Mouse (Mus musculus) CH12.LX (cell line): ENCODE measurements around the gene Astn2. TPM values are rescaled to one million over a fixed set of nuclear protein-coding genes. Genes with fewer than 3 reads are reported as not detected.

Experiments used
- DNase-seq: peaks from one replicate; pipeline ENCODE4 v3.0.0-alpha.2; 2013; ENCODE audit errors: extremely low read depth
- H3K27ac ChIP-seq: 2 replicates; pipeline ENCODE4 v1.5.1; 2012; ENCODE audit warnings: low read depth, mild to moderate bottlenecking, control low read depth, moderate library complexity; ENCODE audit not compliant: insufficient read depth
- H3K27me3 ChIP-seq: replicated peaks from 2 replicates; pipeline ENCODE3; 2012; ENCODE audit warnings: inconsistent platforms
- H3K36me3 ChIP-seq, 2 experiments: replicated peaks in 1 of 2; 2 replicates each; pipeline versions ENCODE3 to v1.6.1; 2012; ENCODE audit warnings: inconsistent platforms in 1 of 2, low read length in 1 of 2, mild to moderate bottlenecking in 1 of 2, mixed read lengths in 1 of 2, moderate library complexity in 1 of 2; ENCODE audit not compliant: control insufficient read depth in 1 of 2, insufficient read depth in 1 of 2
- H3K4me1 ChIP-seq, 2 experiments: 2 replicates each; pipeline ENCODE4 v1.6.1; 2012; ENCODE audit warnings: inconsistent platforms in 1 of 2, moderate library complexity in 1 of 2; ENCODE audit not compliant: insufficient read depth in 2 of 2, control insufficient read depth in 1 of 2
- H3K4me2 ChIP-seq: 2 replicates; pipeline ENCODE4 v1.6.1; 2012; ENCODE audit warnings: low read depth, mild to moderate bottlenecking, control low read depth; ENCODE audit not compliant: poor library complexity, insufficient read depth, severe bottlenecking
- H3K4me3 ChIP-seq, 3 experiments: fragments of 150-350 bp in 1 of 3; sonication (generic) in 1 of 3; replicated peaks in 1 of 3; 2 replicates each; pipeline versions ENCODE3 to v1.5.1; 2011 to 2012; ENCODE audit warnings: low read depth in 2 of 3, low read length in 2 of 3, mild to moderate bottlenecking in 2 of 3, moderate library complexity in 2 of 3, control low read depth in 1 of 3, improper control_type of control experiment in 1 of 3, inconsistent platforms in 1 of 3, mixed read lengths in 1 of 3; ENCODE audit not compliant: poor library complexity in 1 of 3
- H3K79me2 ChIP-seq: replicated peaks from 2 replicates; pipeline ENCODE4 v1.6.1; 2012; ENCODE audit warnings: mild to moderate bottlenecking, moderate library complexity; ENCODE audit not compliant: control insufficient read depth, poor library complexity, insufficient read depth, severe bottlenecking; ENCODE audit errors: extremely low read depth
- H3K9ac ChIP-seq: 2 replicates; pipeline ENCODE4 v1.6.1; 2012; ENCODE audit warnings: low read depth, mild to moderate bottlenecking, control low read depth, moderate library complexity; ENCODE audit not compliant: insufficient read depth
- H3K9me3 ChIP-seq: replicated peaks from 2 replicates; pipeline ENCODE3; 2012; ENCODE audit warnings: low read length, inconsistent platforms, mixed read lengths
- BHLHE40 ChIP-seq: IDR thresholded peaks from 2 replicates; pipeline ENCODE4 v1.6.1; 2011; ENCODE audit warnings: mild to moderate bottlenecking, low read depth, low read length, improper control_type of control experiment
- CHD2 ChIP-seq: IDR thresholded peaks from 2 replicates; pipeline ENCODE4 v1.6.1; 2011; ENCODE audit warnings: low read length, improper control_type of control experiment
- CTCF ChIP-seq, 2 experiments: IDR thresholded peaks in 1 of 2; conservative IDR thresholded peaks in 1 of 2; 2 replicates each; pipeline ENCODE4 v1.5.1; 2011 to 2012; ENCODE audit warnings: low read depth in 2 of 2, low read length in 2 of 2, improper control_type of control experiment in 1 of 2, inconsistent platforms in 1 of 2, mild to moderate bottlenecking in 1 of 2, moderate library complexity in 1 of 2
- E2F4 ChIP-seq: IDR thresholded peaks from 2 replicates; pipeline ENCODE4 v1.6.1; 2011; ENCODE audit warnings: low read depth, low read length, improper control_type of control experiment; ENCODE audit not compliant: insufficient replicate concordance
- ELF1 ChIP-seq: IDR thresholded peaks from 2 replicates; pipeline ENCODE4 v1.6.1; 2014; ENCODE audit warnings: low read depth, mild to moderate bottlenecking, inconsistent platforms, low read length, improper control_type of control experiment
- EP300 ChIP-seq: IDR thresholded peaks from 2 replicates; pipeline ENCODE4 v1.6.1; 2011; ENCODE audit warnings: low read length, improper control_type of control experiment
- ETS1 ChIP-seq: conservative IDR thresholded peaks from 2 replicates; pipeline ENCODE4 v1.6.1; 2012; ENCODE audit warnings: low read depth, mild to moderate bottlenecking, inconsistent platforms, low read length, improper control_type of control experiment, moderate library complexity
- GABPA ChIP-seq: IDR thresholded peaks from 2 replicates; pipeline ENCODE4 v1.6.1; 2012; ENCODE audit warnings: low read depth, low read length, improper control_type of control experiment, inconsistent platforms; ENCODE audit not compliant: insufficient replicate concordance
- HCFC1 ChIP-seq: IDR thresholded peaks from 2 replicates; pipeline ENCODE4 v1.6.1; 2012; ENCODE audit warnings: low read depth, mild to moderate bottlenecking, inconsistent platforms, low read length, improper control_type of control experiment
- JUND ChIP-seq: conservative IDR thresholded peaks from 2 replicates; pipeline ENCODE4 v1.6.1; 2011; ENCODE audit warnings: low read depth, low read length, improper control_type of control experiment
- MAFK ChIP-seq: IDR thresholded peaks from 2 replicates; pipeline ENCODE4 v1.6.1; 2011; ENCODE audit warnings: low read length, improper control_type of control experiment; ENCODE audit not compliant: insufficient replicate concordance
- MAZ ChIP-seq: IDR thresholded peaks from 2 replicates; pipeline ENCODE4 v1.6.1; 2012; ENCODE audit warnings: low read depth, mild to moderate bottlenecking, inconsistent platforms, low read length, improper control_type of control experiment, moderate library complexity
- MEF2A ChIP-seq: IDR thresholded peaks from 2 replicates; pipeline ENCODE4 v1.6.1; 2014; ENCODE audit warnings: low read depth, mild to moderate bottlenecking, inconsistent platforms, low read length, improper control_type of control experiment, borderline replicate concordance
- MYC ChIP-seq: IDR thresholded peaks from 2 replicates; pipeline ENCODE4 v1.6.1; 2011; ENCODE audit warnings: low read depth, mild to moderate bottlenecking, improper control_type of control experiment, low read length
- NELFE ChIP-seq: IDR thresholded peaks from 2 replicates; pipeline ENCODE4 v1.6.1; 2011; ENCODE audit warnings: low read depth, low read length, improper control_type of control experiment
- POLR2A ChIP-seq: IDR thresholded peaks from 2 replicates; pipeline ENCODE4 v1.6.1; 2011; ENCODE audit warnings: low read depth, mild to moderate bottlenecking, improper control_type of control experiment, low read length
- POLR2AphosphoS2 ChIP-seq: IDR thresholded peaks from 2 replicates; pipeline ENCODE4 v1.6.1; 2011; ENCODE audit warnings: low read depth, low read length, improper control_type of control experiment
- RAD21 ChIP-seq: IDR thresholded peaks from 2 replicates; pipeline ENCODE4 v1.6.1; 2011; ENCODE audit warnings: low read depth, mild to moderate bottlenecking, low read length, improper control_type of control experiment, moderate library complexity
- SIN3A ChIP-seq: IDR thresholded peaks from 2 replicates; pipeline ENCODE4 v1.6.1; 2012; ENCODE audit warnings: low read length, improper control_type of control experiment, inconsistent platforms
- TCF12 ChIP-seq: IDR thresholded peaks from 2 replicates; pipeline ENCODE4 v1.6.1; 2014; ENCODE audit warnings: low read depth, mild to moderate bottlenecking, inconsistent platforms, low read length, improper control_type of control experiment
- UBTF ChIP-seq: IDR thresholded peaks from 2 replicates; pipeline ENCODE4 v1.6.1; 2012; ENCODE audit warnings: low read depth, mild to moderate bottlenecking, inconsistent platforms, low read length, improper control_type of control experiment, moderate library complexity
- USF1 ChIP-seq: IDR thresholded peaks from 2 replicates; pipeline ENCODE4 v1.6.1; 2014; ENCODE audit warnings: low read depth, mild to moderate bottlenecking, inconsistent platforms, low read length, improper control_type of control experiment
- USF2 ChIP-seq: conservative IDR thresholded peaks from 2 replicates; pipeline ENCODE4 v1.6.1; 2011; ENCODE audit warnings: low read depth, low read length, improper control_type of control experiment
- ZC3H11A ChIP-seq: IDR thresholded peaks from 2 replicates; pipeline ENCODE4 v1.6.1; 2012; ENCODE audit warnings: low read depth, mild to moderate bottlenecking, inconsistent platforms, low read length, improper control_type of control experiment
- ZKSCAN1 ChIP-seq: IDR thresholded peaks from 2 replicates; pipeline ENCODE4 v1.6.1; 2012; ENCODE audit warnings: low read depth, inconsistent platforms, low read length, improper control_type of control experiment, borderline replicate concordance
- ZMIZ1 ChIP-seq: IDR thresholded peaks from 2 replicates; pipeline ENCODE4 v1.6.1; 2012; ENCODE audit warnings: low read depth, mild to moderate bottlenecking, inconsistent platforms, low read length, improper control_type of control experiment
- dilution Hi-C: fragments of 300-500 bp; cut with MboI; formaldehyde crosslinking; loops from 2 replicates; pipeline ENCODE4 v1.14.3; 2020; ENCODE audit warnings: low sequenced_read_pairs; ENCODE audit not compliant: extremely low pct_unique_long_range_greater_than_20kb, extremely low pct_ligation_motif_present
- in situ Hi-C: fragments of 300-500 bp; cut with MboI; formaldehyde crosslinking; loops from 3 replicates; pipeline ENCODE4 v1.14.3; 2019; ENCODE audit warnings: low sequenced_read_pairs, low pct_ligation_motif_present, low pct_unique_long_range_greater_than_20kb, mixed read lengths
- polyA plus RNA-seq: library from polyadenylated mRNA; unstranded; fragments of >175 nt; gene quantifications from 2 replicates; pipeline ENCODE4 v1.2.1, GENCODE M21; 2012; ENCODE audit warnings: low read depth; ENCODE audit not compliant: insufficient read length
- total RNA-seq, 2 experiments: library from RNA; depleted of rRNA; stranded (reverse); fragments of 300-350 nt in 1 of 2; fragments of >200 nt in 1 of 2; gene quantifications; 2 replicates each; pipeline ENCODE4 v1.2.3; 2012 to 2014

Astn2 gene
- total and polyA plus RNA-seq, 3 experiments: not detected

DNA sequence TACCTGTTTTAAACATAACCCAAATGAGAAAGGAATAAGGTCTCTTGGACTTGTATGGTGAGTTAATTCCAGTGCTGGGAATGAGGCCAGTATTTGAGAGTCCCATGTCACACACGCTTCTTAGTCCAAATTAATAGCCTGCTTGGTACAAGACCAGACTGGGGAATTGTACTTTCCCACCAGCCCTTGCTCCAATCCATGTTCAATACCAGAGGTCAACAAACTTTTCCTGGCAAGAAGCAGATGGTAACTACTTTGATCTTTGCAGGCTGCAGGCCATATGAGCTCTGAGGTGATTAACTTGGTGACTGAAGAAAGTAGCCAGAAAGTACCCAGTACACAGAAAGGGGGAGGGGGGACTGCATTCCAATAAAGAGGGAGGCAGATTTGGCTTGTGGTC is 91.7 kb downstream of the Astn2 start:
- TF ChIP-seq RAD21 (no peak), E2F4 (no peak), POLR2AphosphoS2 (no peak), POLR2A (no peak), USF1 (no peak), ZMIZ1 (no peak), MYC (no peak), CHD2 (no peak), TCF12 (no peak), ZKSCAN1 (no peak), UBTF (no peak), NELFE (no peak), ZC3H11A (no peak), CTCF (conservative IDR thresholded peaks at IDR 0.05 in 1 of 2, IDR thresholded peaks at IDR 0.05 in 1 of 2; ENCODE audit: low read depth in 2 of 2, low read length in 2 of 2) (no peak), ELF1 (no peak), SIN3A (no peak), GABPA (no peak)
- no peak for DNase-seq
- no peaks in the 10 kb centered on the region for H3K36me3 ChIP-seq
- in situ Hi-C loops (no loop called here), dilution Hi-C loops (no loop called here)
- H3K9ac ChIP-seq: no peak overlapping the region
- no peaks in the 10 kb centered on the region for H3K27me3 ChIP-seq
- H3K4me2 ChIP-seq: no peak overlapping the region
- H3K79me2 ChIP-seq: no peaks in the 10 kb centered on the region
- H3K27ac ChIP-seq: no peak overlapping the region
- no peak overlapping the region for H3K4me3 ChIP-seq
- H3K4me1 ChIP-seq: no peaks in the 10 kb centered on the region
- peaks cover 27% of the 10 kb centered on the region for H3K9me3 ChIP-seq

- Histone ChIP-seq H3K4me3 (no peak overlapping the region), H3K4me1 (no peaks in the 10 kb centered on the region), H3K9me3 (peaks cover 37% of the 10 kb centered on the region), H3K79me2 (no peaks in the 10 kb centered on the region), H3K36me3 (no peaks in the 10 kb centered on the region), H3K27me3 (no peaks in the 10 kb centered on the region), H3K4me2 (no peak overlapping the region), H3K9ac (no peak overlapping the region), H3K27ac (no peak overlapping the region)
- no peak for TF ChIP-seq EP300
- no peak for TF ChIP-seq ETS1
- no peak for TF ChIP-seq MEF2A
- TF ChIP-seq MYC: no peak
- no peak for TF ChIP-seq ZKSCAN1
- TF ChIP-seq MAFK: no peak
- no peak for TF ChIP-seq JUND
- TF ChIP-seq USF2: no peak
- TF ChIP-seq USF1: no peak
- no peak for TF ChIP-seq ZC3H11A
- TF ChIP-seq ELF1: no peak
- TF ChIP-seq NELFE: no peak
- TF ChIP-seq BHLHE40: no peak
- TF ChIP-seq E2F4: no peak
- no peak for TF ChIP-seq HCFC1
- no peak for TF ChIP-seq MAZ
- TF ChIP-seq SIN3A: no peak
- DNase-seq: no peak
- in situ Hi-C loops: no loop called here
- dilution Hi-C loops: no loop called here
Observed at GRCm38 (mm10) chr4:66310315-66311020, 93.9 kb downstream of the Astn2 start.
